Mouse (Mus musculus) gastrocnemius, adult 2 months (tissue): Measurements from ENCODE around the gene Acot11. TPM values are rescaled to one million over a fixed set of nuclear protein-coding genes. Genes with fewer than 3 reads are reported as not detected.
"Not testable (repeated sequence)": the region's sequence is repeated elsewhere in the genome, so short reads cannot be mapped to it uniquely, and the experiment has no call there.

Source experiments
- DNase-seq: peaks from one replicate; pipeline ENCODE4 v3.0.0; 2022
- H3K27ac ChIP-seq: fragments of 200-600 bp; 2 replicates; pipeline ENCODE4 v1.8.1; 2022; ENCODE audit warnings: mild to moderate bottlenecking
- H3K4me3 ChIP-seq: fragments of 200-600 bp; 2 replicates; pipeline ENCODE4 v1.8.1; 2022; ENCODE audit warnings: mild to moderate bottlenecking, moderate library complexity
- CTCF ChIP-seq: fragments of 200-600 bp; IDR thresholded peaks from 2 replicates; pipeline ENCODE4 v1.8.1; 2022; ENCODE audit warnings: antibody characterized with exemption, mild to moderate bottlenecking, moderate library complexity
- intact Hi-C: fragments of 180-260 bp; cut with DNase I; formaldehyde crosslinking; loops from one replicate; pipeline ENCODE4 v1.15.1; 2025
- total RNA-seq, 2 experiments: library from RNA; stranded (reverse); gene quantifications; 2 replicates each; pipeline ENCODE4 v1.2.3; 2021

Gene Acot11
- total RNA-seq, 2 experiments from 2014 or later: 7.1 to 17.3 TPM

- intact Hi-C loops: loop anchor here (10.0 kb wide), 1 partner anchor 360 kb away; no protein-coding TSS in a partner anchor
- H3K4me3 ChIP-seq: peak overlapping the region; percentile 64
- peak overlapping the region; percentile 66 for H3K27ac ChIP-seq
- TF ChIP-seq CTCF: no peak
- no peak for DNase-seq
These were observed 443 bp downstream of the Acot11 start for GRCm38 (mm10) chr4:106804201-106804909.

GRCm38 (mm10) chr4:106803781-106804180 is 1.0 kb downstream of the Acot11 start:
- no peak for DNase-seq
- peak; percentile 11; the same call in 1 of the 2 replicates for TF ChIP-seq CTCF
- Histone ChIP-seq H3K4me3 (no peak overlapping the region), H3K27ac (no peak overlapping the region)
- intact Hi-C loops: loop anchor here (10.0 kb wide), 1 partner anchor 361 kb away; no protein-coding TSS in a partner anchor

GRCm38 (mm10) chr4:106799772-106800336 is 4.9 kb downstream of the Acot11 start:
- intact Hi-C loops: loop anchor here (10.0 kb wide), 1 partner anchor 365 kb away; no protein-coding TSS in a partner anchor
- Histone ChIP-seq H3K4me3 (peak overlapping the region; percentile 75), H3K27ac (peak overlapping the region; percentile 87)
- DNase-seq: peak; percentile 92
- peak; percentile 80 for TF ChIP-seq CTCF

- intact Hi-C loops: loop anchor here (1.0 kb wide), 1 partner anchor 20 kb away; no protein-coding TSS in a partner anchor
- peak; percentile 48 for DNase-seq
These were observed 5.8 kb downstream of the Acot11 start for GRCm38 (mm10) chr4:106798908-106799546.

GRCm38 (mm10) chr4:106795289-106795688 is 9.5 kb downstream of the Acot11 start:
- no peak for TF ChIP-seq CTCF
- Histone ChIP-seq H3K27ac (no peak overlapping the region), H3K4me3 (no peak overlapping the region)
- intact Hi-C loops: no loop called here
- no peak for DNase-seq

More at GRCm38 (mm10) chr4:106798908-106799546, 5.8 kb downstream of the Acot11 start:
- Histone ChIP-seq H3K27ac (peak overlapping the region; percentile 87), H3K4me3 (peak overlapping the region; percentile 75)
- no peak for TF ChIP-seq CTCF

- no peak overlapping the region for H3K4me3 ChIP-seq
- no peak overlapping the region for H3K27ac ChIP-seq
- no peak for TF ChIP-seq CTCF
- no peak for DNase-seq
- intact Hi-C loops: no loop called here
These were observed 10.6 kb downstream of the Acot11 start for GRCm38 (mm10) chr4:106794247-106794646.

- DNase-seq, H3K4me3 ChIP-seq, intact Hi-C loops, H3K27ac ChIP-seq: not testable (repeated sequence)
These were observed 11.0 kb downstream of the Acot11 start for GRCm38 (mm10) chr4:106793826-106794225.

- H3K27ac ChIP-seq: no peak overlapping the region
- intact Hi-C loops: no loop called here
- DNase-seq: no peak
- TF ChIP-seq CTCF: no peak
- H3K4me3 ChIP-seq: no peak overlapping the region
These were observed 12.5 kb downstream of the Acot11 start for GRCm38 (mm10) chr4:106792276-106792675.

GRCm38 (mm10) chr4:106790938-106791337 is 13.9 kb downstream of the Acot11 start:
- DNase-seq: no peak
- Histone ChIP-seq H3K27ac (peak overlapping the region; percentile 31; the same call in 1 of the 2 replicates), H3K4me3 (no peak overlapping the region)
- no peak for TF ChIP-seq CTCF
- intact Hi-C loops: no loop called here

- H3K27ac ChIP-seq, DNase-seq, H3K4me3 ChIP-seq, intact Hi-C loops: not testable (repeated sequence)
These were observed 14.6 kb downstream of the Acot11 start for GRCm38 (mm10) chr4:106790218-106790617.

- no peak for DNase-seq
- H3K4me3 ChIP-seq: no peak overlapping the region
- intact Hi-C loops: no loop called here
- no peak overlapping the region for H3K27ac ChIP-seq
- TF ChIP-seq CTCF: no peak
These were observed 15.1 kb downstream of the Acot11 start for GRCm38 (mm10) chr4:106789705-106790104.

- H3K27ac ChIP-seq: no peak overlapping the region
- no peak for DNase-seq
These were observed 16.2 kb downstream of the Acot11 start for GRCm38 (mm10) chr4:106788627-106789026.

GRCm38 (mm10) chr4:106787830-106788229 is 17.0 kb downstream of the Acot11 start:
- peak overlapping the region; percentile 4; the same call in 1 of the 2 replicates for H3K27ac ChIP-seq
- DNase-seq: peak; percentile 43
- H3K4me3 ChIP-seq: no peak overlapping the region
- TF ChIP-seq CTCF: no peak
- intact Hi-C loops: no loop called here

More at GRCm38 (mm10) chr4:106788627-106789026, 16.2 kb downstream of the Acot11 start:
- no peak overlapping the region for H3K4me3 ChIP-seq
- intact Hi-C loops: no loop called here
- no peak for TF ChIP-seq CTCF
